In genomic region chr1:6997611-6998010, GRCm38 (mm10) we compare ENCODE assay signal across 26 mouse cellular contexts.
DNase-seq lines count a peak whose midpoint lies in the region; ATAC-seq and TF ChIP-seq lines count a peak whose summit lies in the region.
"Had no signal": no experiment of that assay in that cellular context is flagged by ENCODE, and none has a peak within 500 bp of the region (broad histone marks: within the 10 kb centered on the region; RNA-seq: fewer than 3 reads in every experiment).

No protein-coding gene starts in this region.

- no peak overlapping the region for H3K9ac ChIP-seq in intestine, postnatal 0 days (ENCODE audit: low read depth, low read length)
- H3K9ac ChIP-seq in intestine, embryonic 15.5 days: no peak overlapping the region
- H3K9ac ChIP-seq: embryonic facial prominence, embryonic 13.5 days; forebrain, embryonic 15.5 days; hindbrain, embryonic 12.5 days; liver, embryonic 12.5 days; lung, embryonic 15.5 days; midbrain, embryonic 13.5 days; neural tube, embryonic 15.5 days had no signal

- no peaks in the 10 kb centered on the region for H3K4me1 ChIP-seq in intestine, postnatal 0 days (replicated peaks; ENCODE audit: control insufficient read depth, insufficient read depth, low read length)
- H3K4me1 ChIP-seq in intestine, embryonic 15.5 days (replicated peaks): no peaks in the 10 kb centered on the region
- H3K4me1 ChIP-seq in E14TG2a.4 (replicated peaks; ENCODE audit: low read depth, low read length): no peaks in the 10 kb centered on the region
- H3K4me1 ChIP-seq: embryonic facial prominence, embryonic 13.5 days; forebrain, embryonic 15.5 days; hindbrain, embryonic 12.5 days; liver, embryonic 12.5 days; lung, embryonic 15.5 days; midbrain, embryonic 13.5 days; neural tube, embryonic 15.5 days had no signal

- H3K4me2 ChIP-seq in intestine, postnatal 0 days (replicated peaks; ENCODE audit: low read depth): no peak overlapping the region
- no peak overlapping the region for H3K4me2 ChIP-seq in intestine, embryonic 15.5 days (replicated peaks)
- H3K4me2 ChIP-seq: embryonic facial prominence, embryonic 13.5 days; forebrain, embryonic 15.5 days; heart, embryonic 11.5 days; hindbrain, embryonic 12.5 days; liver, embryonic 12.5 days; lung, embryonic 15.5 days; midbrain, embryonic 13.5 days; neural tube, embryonic 15.5 days had no signal

- no peak overlapping the region for H3K27ac ChIP-seq in intestine, postnatal 0 days (ENCODE audit: low read depth, low read length)
- H3K27ac ChIP-seq in intestine, embryonic 15.5 days: no peak overlapping the region
- H3K27ac ChIP-seq: embryonic facial prominence, embryonic 13.5 days; forebrain, embryonic 15.5 days; hindbrain, embryonic 12.5 days; kidney, postnatal 0 days; liver, embryonic 12.5 days; lung, embryonic 15.5 days; midbrain, embryonic 13.5 days; neural tube, embryonic 15.5 days had no signal

- peak; percentile 3 for DNase-seq in 3T3-L1 (ENCODE audit: low read depth, low spot score)
- peak; percentile 64 for DNase-seq in ZHBTc4 (ENCODE audit: low read depth, low spot score)
- no peak for DNase-seq in frontal cortex, postnatal 25 days (ENCODE audit: low spot score in 2 of 2)
- no peak for DNase-seq in retina, embryonic 14.5 days (ENCODE audit: low spot score)
- no peak for DNase-seq in spleen, postnatal 4 days (ENCODE audit: low spot score in 2 of 2)
- DNase-seq: adrenal gland, postnatal 14 days; cerebellum, adult 11 months; cerebellum, postnatal 14 days; heart, postnatal 10 days; layer of hippocampus, postnatal 36 days; right cerebral cortex, postnatal 25 days; thymus, postnatal 14 days had no signal

- no peaks in the 10 kb centered on the region for H3K9me3 ChIP-seq in intestine, postnatal 0 days (ENCODE audit: control insufficient read depth)
- H3K9me3 ChIP-seq in intestine, embryonic 15.5 days: no peaks in the 10 kb centered on the region
- no peaks in the 10 kb centered on the region for H3K9me3 ChIP-seq in E14TG2a.4 (ENCODE audit: low read length)
- H3K9me3 ChIP-seq: embryonic facial prominence, embryonic 13.5 days; forebrain, embryonic 15.5 days; hindbrain, embryonic 12.5 days; liver, embryonic 12.5 days; lung, embryonic 15.5 days; midbrain, embryonic 13.5 days; neural tube, embryonic 15.5 days had no signal

- TF ChIP-seq CTCF in intestine, postnatal 0 days (IDR thresholded peaks at IDR 0.05; ENCODE audit: low read depth): peak; percentile 34
- peak; percentile 12; the same call in 1 of the 2 replicates for TF ChIP-seq CTCF in E14TG2a.4 (conservative IDR thresholded peaks at IDR 0.05; ENCODE audit: low read length)

- H3K27me3 ChIP-seq in intestine, postnatal 0 days (replicated peaks; ENCODE audit: control insufficient read depth, insufficient read depth, low read length): no peaks in the 10 kb centered on the region
- H3K27me3 ChIP-seq in intestine, embryonic 15.5 days (replicated peaks): no peaks in the 10 kb centered on the region
- no peaks in the 10 kb centered on the region for H3K27me3 ChIP-seq in E14TG2a.4 (ENCODE audit: insufficient read depth, low read length)
- H3K27me3 ChIP-seq: embryonic facial prominence, embryonic 13.5 days; forebrain, embryonic 15.5 days; hindbrain, embryonic 12.5 days; liver, embryonic 12.5 days; lung, embryonic 15.5 days; midbrain, embryonic 13.5 days; neural tube, embryonic 15.5 days had no signal

- no peak for ATAC-seq in intestine, postnatal 0 days
- no peak for ATAC-seq in intestine, embryonic 15.5 days
- ATAC-seq: forebrain, embryonic 15.5 days; intestine, embryonic 16.5 days; liver, embryonic 12.5 days; midbrain, embryonic 13.5 days had no signal

- H3K4me3 ChIP-seq in intestine, postnatal 0 days (ENCODE audit: low read depth, low read length): no peak overlapping the region
- no peak overlapping the region for H3K4me3 ChIP-seq in intestine, embryonic 15.5 days (replicated peaks)
- no peak overlapping the region for H3K4me3 ChIP-seq in E14TG2a.4 (replicated peaks; ENCODE audit: low read length)
- H3K4me3 ChIP-seq: embryonic facial prominence, embryonic 13.5 days; forebrain, embryonic 15.5 days; hindbrain, embryonic 12.5 days; liver, embryonic 12.5 days; lung, embryonic 15.5 days; midbrain, embryonic 13.5 days; myocyte; neural tube, embryonic 15.5 days had no signal

- no peaks in the 10 kb centered on the region for H3K36me3 ChIP-seq in intestine, postnatal 0 days (ENCODE audit: control insufficient read depth, insufficient read depth)
- no peaks in the 10 kb centered on the region for H3K36me3 ChIP-seq in intestine, embryonic 15.5 days
- no peaks in the 10 kb centered on the region for H3K36me3 ChIP-seq in E14TG2a.4 (ENCODE audit: insufficient read depth, low read length)
- H3K36me3 ChIP-seq: embryonic facial prominence, embryonic 13.5 days; forebrain, embryonic 15.5 days; hindbrain, embryonic 12.5 days; liver, embryonic 12.5 days; lung, embryonic 15.5 days; midbrain, embryonic 13.5 days; neural tube, embryonic 15.5 days had no signal

Comparison
In these comparisons a context has a peak if more than half of its experiments do, and no peak if none do; other contexts are left out.
1. DNase-seq: peak in 3T3-L1 (single experiment) and ZHBTc4 (single experiment); none in frontal cortex, postnatal 25 days (0 of 2), retina, embryonic 14.5 days (single experiment) and spleen, postnatal 4 days (0 of 2).